Mouse (Mus musculus) liver, embryonic 14.5 days (tissue): ENCODE measurements around the gene Phlda1.

Source experiments
- CTCF ChIP-seq: IDR thresholded peaks from 2 replicates; pipeline ENCODE4 v1.5.1; 2016; ENCODE audit warnings: antibody characterized with exemption, low read depth, control low read depth
- EP300 ChIP-seq: IDR thresholded peaks from 2 replicates; pipeline ENCODE4 v1.6.1; 2016; ENCODE audit warnings: antibody characterized with exemption, low read depth

- TF ChIP-seq CTCF (no peak), EP300 (no peak)
Observed at GRCm38 (mm10) chr10:111506926-111507459, 907 bp downstream of the Phlda1 start.
